Mouse (Mus musculus): ENCODE results near the gene Prdm10.

Prdm10 gene

GRCm38 (mm10) chr9:31280366-31281010 is at the start of gene Prdm10:
Prdm10 (plus strand) TSS chr9:31280538.
- DNase-seq: peak; percentile 94

DNA sequence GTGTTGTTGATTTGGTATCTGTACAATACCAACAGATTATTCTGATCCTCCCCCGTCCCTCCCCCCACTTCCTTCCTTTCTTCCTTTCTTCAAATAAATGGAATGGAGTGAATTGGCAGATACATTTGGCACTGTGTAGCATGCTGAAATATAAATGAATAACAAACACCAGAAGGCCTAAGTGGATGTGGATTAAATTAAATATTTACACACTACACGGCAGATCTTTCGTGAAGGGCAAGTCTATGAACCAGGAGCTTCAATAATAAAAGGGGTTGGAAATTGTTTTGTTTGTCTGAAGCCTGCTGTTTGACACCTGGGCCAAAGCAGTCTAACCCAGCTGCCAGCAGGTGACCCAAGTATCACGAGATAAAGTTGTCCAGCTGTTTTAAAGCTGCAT is 45.3 kb upstream of the Prdm10 start:
- DNase-seq: no peak

DNA sequence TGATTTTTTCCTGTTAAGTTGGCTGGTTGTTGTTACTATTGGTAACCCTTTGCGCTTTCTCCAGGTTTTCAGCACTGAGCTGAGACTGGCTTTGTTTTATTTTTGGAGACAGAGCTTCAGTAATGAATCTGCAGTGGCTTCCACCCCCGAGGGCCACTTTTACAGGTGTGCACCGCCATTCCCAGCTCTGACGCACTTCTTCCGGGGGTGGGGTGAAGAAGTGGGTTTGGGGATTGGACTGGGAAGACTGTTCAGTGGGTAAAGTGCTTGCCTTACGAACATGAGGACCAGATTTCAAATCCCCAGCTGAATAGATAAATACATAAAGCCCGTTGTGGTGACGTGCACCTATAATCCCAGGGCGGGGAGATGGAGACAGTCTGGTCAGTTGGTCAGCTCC is 44.8 kb upstream of the Prdm10 start:
- no peak for DNase-seq

GRCm38 (mm10) chr9:31236079-31236478 is 44.3 kb upstream of the Prdm10 start:
- no peak for DNase-seq

DNA sequence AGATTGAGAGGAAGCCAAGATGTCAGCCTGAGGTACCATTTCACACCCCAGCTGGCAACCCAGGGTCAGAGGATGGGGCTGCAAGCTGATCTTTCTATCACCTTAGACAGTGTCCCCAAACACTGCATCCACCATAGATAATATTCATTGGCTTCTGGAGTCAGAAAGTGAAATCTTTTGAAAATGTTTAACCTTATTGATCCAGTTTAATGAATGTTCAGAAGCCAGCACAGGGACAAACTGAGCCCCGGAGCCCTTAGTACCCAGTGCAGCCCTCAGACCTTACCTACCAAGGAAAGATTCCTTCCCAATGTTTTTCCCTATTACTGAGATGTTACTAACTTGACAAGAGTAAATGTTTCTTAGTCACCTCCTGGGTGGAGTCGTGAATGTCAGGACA is 41.8 kb upstream of the Prdm10 start:
- DNase-seq: no peak

- DNase-seq: no peak
Measured at GRCm38 (mm10) chr9:31239551-31239950, 40.8 kb upstream of the Prdm10 start.

- no peak for DNase-seq
Measured at GRCm38 (mm10) chr9:31240522-31241207, 39.7 kb upstream of the Prdm10 start.

DNA sequence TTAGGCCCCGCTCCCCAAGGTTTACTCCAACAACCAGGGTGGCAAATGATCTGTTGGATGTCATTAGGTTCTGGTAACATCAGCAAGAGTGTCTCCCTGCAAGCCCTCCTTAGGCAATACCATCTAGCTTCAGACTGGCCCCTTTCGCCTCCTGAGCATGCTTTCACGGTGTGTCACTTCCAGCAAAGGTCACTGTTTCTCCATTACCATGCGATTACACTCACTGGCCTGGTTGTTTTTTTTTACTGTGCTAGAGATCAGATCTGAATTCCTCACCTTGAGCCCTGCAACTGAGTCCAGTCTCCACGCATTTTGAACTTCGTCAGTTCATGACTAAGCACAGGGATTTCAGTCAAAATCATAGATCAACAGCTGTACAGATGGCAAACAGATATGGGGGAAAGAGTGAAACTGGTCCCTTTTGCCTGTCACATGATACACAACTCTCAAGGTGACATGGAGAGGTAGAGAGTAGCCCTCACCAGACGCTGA is 39.1 kb upstream of the Prdm10 start:
- no peak for DNase-seq

- DNase-seq: no peak
Measured at GRCm38 (mm10) chr9:31243306-31243938, 36.9 kb upstream of the Prdm10 start.

DNA sequence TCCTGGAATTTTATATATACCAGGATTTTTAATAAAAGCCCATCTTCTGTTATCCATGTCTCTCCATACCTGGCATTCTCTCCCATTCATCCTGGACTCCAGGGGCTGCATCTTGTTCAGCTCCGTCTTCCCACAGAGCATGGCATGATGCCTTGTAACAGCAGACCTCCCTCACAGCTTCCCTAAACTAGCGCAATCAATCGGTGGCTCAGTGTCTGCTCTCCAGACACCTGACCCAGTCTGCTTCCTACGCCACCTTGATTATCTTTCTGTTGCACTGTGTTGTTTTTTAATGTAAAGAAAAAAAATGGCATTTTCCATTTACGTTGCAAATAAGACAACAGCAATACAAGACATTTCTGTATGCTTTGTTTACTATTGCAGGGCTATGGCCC is 36.4 kb upstream of the Prdm10 start:
- DNase-seq: no peak

DNA sequence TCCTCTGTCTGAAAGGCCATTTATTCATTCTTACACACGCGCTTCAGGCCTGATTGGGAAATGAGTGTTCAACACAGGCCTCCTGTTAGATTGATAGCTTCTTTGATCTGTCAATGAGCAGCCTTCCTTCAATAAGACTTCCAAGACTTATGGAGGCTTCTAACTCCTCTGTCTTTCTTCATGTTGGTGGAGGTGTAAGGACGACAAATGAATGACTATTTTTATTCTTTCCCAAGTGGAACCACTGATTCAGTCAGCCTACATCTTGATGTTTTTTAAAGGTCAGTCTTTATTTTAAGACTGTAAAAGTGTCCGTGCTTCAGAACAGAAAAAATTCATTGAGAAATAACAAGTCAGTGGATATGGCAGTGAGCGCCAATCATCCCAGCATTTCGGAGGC is 35.3 kb upstream of the Prdm10 start:
- DNase-seq: no peak

DNA sequence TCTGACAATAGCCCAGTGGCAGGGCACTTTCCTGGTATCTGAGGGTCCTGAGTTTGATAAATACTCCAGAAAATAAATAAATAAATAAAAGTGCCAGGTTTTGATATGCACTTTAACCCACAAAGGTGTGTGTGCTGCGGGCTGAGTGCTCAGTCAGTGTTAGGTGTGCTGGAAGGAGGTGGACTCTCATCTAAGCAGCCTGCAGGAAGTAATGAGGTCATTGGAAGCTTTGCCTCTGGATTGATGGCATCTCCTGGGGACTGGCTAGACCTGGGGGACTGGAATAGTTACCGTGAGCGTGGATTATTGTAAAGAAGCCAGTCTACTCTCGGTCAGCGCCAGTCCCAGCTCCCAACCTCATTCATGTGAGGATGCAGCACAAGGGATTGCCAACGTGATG is 33.9 kb upstream of the Prdm10 start:
- no peak for DNase-seq

- DNase-seq: no peak
Measured at GRCm38 (mm10) chr9:31247447-31248220, 32.7 kb upstream of the Prdm10 start.

GRCm38 (mm10) chr9:31252182-31252799 is 28.0 kb upstream of the Prdm10 start:
- no peak for DNase-seq

GRCm38 (mm10) chr9:31253311-31253734 is 27.0 kb upstream of the Prdm10 start:
- no peak for DNase-seq

GRCm38 (mm10) chr9:31253866-31254696 is 26.3 kb upstream of the Prdm10 start:
- no peak for DNase-seq

- DNase-seq: no peak
Measured at GRCm38 (mm10) chr9:31254697-31255004, 25.7 kb upstream of the Prdm10 start.

DNA sequence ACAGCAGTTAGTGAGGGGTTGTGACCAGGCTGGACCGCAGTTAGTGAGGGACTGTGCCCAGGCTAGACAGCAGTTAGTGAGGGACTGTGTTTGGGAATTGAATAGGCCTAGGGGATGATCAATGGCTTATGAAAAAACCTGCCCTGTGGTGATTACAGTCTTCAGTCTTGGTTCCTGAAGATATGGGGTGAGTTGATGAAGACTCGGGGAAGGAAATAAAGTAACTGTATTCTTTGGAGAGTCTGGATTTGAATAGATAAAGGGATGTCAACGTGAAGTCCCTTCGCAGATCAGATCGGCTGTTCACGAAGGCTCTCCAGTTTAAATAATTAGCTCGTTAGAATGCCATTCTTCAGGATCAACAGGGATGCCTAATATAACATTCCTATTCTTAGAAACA is 24.4 kb upstream of the Prdm10 start:
- no peak for DNase-seq

DNA sequence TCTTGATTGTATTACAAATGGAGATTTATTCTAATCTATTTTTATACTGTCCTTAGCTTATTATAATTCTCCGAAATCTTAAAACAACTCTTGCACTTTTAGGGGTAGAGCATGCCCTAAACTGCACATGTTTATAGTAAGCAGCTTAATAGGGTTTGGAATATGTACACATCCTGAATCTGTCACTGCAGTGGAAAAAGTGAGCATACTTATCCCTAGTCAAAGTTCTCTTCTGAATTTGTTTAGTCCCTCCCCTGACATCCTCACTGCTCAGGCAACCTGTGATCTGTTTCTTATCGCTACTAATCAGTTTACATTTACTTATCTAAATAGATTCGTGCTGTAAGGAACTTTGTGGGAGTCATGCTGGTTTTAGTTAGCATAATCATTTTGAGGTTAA is 22.1 kb upstream of the Prdm10 start:
- DNase-seq: no peak

DNA sequence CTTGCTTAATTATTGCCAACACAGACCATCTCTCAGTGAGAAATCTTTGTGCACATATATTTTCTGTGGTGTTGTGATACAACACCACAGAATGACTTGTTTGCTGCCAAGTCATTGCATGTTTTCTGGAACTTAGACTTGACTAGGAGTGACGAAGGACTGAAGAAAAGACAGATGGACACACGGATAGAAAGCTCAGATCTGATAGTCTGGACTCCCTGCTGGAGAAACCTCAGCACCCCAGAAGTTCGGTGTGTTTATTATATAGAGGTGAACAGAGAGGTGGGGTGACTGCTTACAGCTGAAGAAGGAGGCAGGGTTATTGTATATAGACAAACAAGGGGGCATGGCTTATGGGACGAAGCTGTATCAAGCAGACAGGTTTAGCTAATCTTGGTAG is 20.1 kb upstream of the Prdm10 start:
- DNase-seq: no peak

DNA sequence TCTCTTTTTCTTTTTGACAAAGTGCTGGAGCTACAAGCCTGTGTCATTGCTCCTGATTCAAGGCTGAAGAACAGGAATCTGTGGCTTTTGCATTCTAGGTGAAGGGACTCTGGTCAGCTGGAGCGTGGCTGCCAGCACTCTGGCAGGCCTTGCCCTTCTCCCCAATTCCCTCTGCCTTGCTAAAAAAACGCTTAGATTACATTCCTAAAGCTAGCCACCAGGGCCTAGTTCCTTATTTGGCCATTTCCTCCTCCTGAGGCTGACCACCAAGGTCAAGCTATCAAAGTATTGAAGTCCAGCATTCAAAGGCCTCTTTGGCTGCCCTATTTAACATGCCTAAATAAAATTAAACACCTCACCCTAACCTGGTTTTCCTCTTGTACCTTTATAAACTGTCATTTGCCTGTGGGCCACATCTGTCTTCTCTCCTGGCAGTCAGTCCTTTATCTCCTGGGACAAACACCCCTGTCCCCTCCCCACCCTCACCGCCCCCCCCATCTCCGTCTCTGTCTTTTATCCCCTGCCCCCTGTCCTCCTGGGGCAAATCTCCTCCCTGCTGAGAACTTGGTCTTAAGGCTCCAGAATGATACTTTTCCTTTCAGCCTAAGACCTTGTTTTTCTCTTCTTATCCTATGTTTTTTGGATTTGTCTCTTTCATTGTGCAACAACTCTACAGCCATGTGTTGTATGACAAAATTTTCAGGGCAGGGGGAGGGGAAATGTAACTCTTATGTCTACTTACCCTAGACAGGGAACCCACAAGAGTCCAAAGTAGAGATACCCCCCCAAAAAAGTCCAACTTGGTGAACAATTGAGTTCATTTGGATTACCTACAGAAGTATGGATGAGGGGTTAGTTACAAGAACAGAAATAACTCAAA is 17.9 kb upstream of the Prdm10 start:
- DNase-seq: no peak
